Mouse (Mus musculus): Measurements from ENCODE around the gene Cnr1. TPM values are rescaled to one million over a fixed set of nuclear protein-coding genes. Genes with fewer than 3 reads are reported as not detected.

Gene Cnr1
- total and polyA plus RNA-seq, 2 experiments from 2014 or later, result 35.3 to 112 TPM

DNA sequence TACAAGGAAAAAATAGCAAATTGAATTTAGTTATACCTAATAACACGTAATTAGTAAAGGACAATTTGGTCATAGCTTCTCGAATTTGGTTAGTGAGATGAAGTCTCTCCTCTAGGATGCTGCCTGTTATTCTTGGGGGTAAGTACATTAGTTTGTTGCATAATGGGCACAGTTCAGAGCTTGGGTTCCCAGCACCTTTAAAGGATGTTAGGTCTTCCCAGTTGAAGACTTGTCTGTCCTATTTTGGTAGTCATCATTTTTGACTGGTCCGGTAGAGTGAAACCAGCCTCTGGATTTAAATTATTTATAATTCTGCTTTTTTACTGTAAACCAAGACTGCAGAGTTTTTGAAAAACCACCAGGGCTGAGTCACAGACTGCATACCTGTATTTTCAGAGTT, 3.3 kb downstream of the Cnr1 start:
- Histone ChIP-seq H3K4me1 (ENCODE audit: insufficient read depth, low read length) (no peaks in the 10 kb centered on the region), H3K36me3 (ENCODE audit: insufficient read depth, low read length) (no peaks in the 10 kb centered on the region), H3K9ac (replicated peaks; ENCODE audit: low read length) (no peak overlapping the region), H3K27me3 (ENCODE audit: insufficient read depth, low read length) (no peaks in the 10 kb centered on the region), H3K4me3 (ENCODE audit: low read length) (peak overlapping the region; percentile 77), H3K27ac (no peak overlapping the region), H3K4me2 (ENCODE audit: low read depth, low read length) (peak overlapping the region; percentile 96), H3K9me3 (ENCODE audit: low read length) (no peaks in the 10 kb centered on the region)
- WGBS, result 90% methylated on average over 3 of the region's 3 CpGs
- ATAC-seq (no peak), DNase-seq (ENCODE audit: low spot score) (no peak)
- TF ChIP-seq CTCF (IDR thresholded peaks at IDR 0.05; ENCODE audit: low read depth), result no peak

GRCm38 (mm10) chr4:33928450-33928849, 4.1 kb downstream of the Cnr1 start:
- no peaks in the 10 kb centered on the region for H3K9me3 ChIP-seq (ENCODE audit: low read length)
- H3K9ac ChIP-seq (replicated peaks; ENCODE audit: low read length), result no peak overlapping the region
- no peaks in the 10 kb centered on the region for H3K4me1 ChIP-seq (ENCODE audit: insufficient read depth, low read length)
- ATAC-seq, result no peak
- no peak for TF ChIP-seq CTCF (IDR thresholded peaks at IDR 0.05; ENCODE audit: low read depth)
- H3K4me2 ChIP-seq (ENCODE audit: low read depth, low read length), result peak overlapping the region; percentile 96
- 45% methylated on average over 1 of the region's 1 CpGs for WGBS
- H3K36me3 ChIP-seq (ENCODE audit: insufficient read depth, low read length), result no peaks in the 10 kb centered on the region
- DNase-seq (ENCODE audit: low spot score), result no peak
- no peaks in the 10 kb centered on the region for H3K27me3 ChIP-seq (ENCODE audit: insufficient read depth, low read length)
- H3K4me3 ChIP-seq (ENCODE audit: low read length), result no peak overlapping the region
- H3K27ac ChIP-seq, result no peak overlapping the region

DNA sequence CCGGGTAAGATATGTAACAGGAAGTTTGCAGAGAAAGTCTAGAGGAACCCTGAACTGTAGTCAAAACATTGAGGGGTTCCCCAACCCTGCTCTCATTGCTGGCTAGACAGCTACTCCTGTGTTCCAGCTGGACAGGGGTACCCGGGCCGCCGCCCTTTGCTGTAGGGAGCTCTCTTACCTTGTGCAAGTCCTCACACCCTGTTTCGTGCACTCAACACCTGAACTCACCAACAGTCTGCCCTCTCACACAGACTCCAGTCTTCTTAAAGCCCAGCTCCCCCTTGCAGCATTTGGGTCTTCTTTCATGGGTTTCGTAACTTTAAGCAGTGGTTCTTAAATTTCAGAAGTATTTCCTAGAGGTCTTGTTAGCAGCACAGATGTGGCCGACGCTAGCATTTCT, 7.0 kb downstream of the Cnr1 start:
- Histone ChIP-seq H3K9ac (replicated peaks; ENCODE audit: low read length) (no peak overlapping the region), H3K36me3 (ENCODE audit: insufficient read depth, low read length) (no peaks in the 10 kb centered on the region), H3K4me1 (ENCODE audit: insufficient read depth, low read length) (no peaks in the 10 kb centered on the region), H3K4me3 (ENCODE audit: low read length) (no peak overlapping the region), H3K27ac (no peak overlapping the region), H3K4me2 (ENCODE audit: low read depth, low read length) (no peak overlapping the region), H3K9me3 (ENCODE audit: low read length) (no peaks in the 10 kb centered on the region), H3K27me3 (ENCODE audit: insufficient read depth, low read length) (no peaks in the 10 kb centered on the region)
- WGBS, result 88% methylated on average over 8 of the region's 8 CpGs
- TF ChIP-seq CTCF (IDR thresholded peaks at IDR 0.05; ENCODE audit: low read depth), result no peak
- ATAC-seq, result no peak
- DNase-seq (ENCODE audit: low spot score), result no peak

DNA sequence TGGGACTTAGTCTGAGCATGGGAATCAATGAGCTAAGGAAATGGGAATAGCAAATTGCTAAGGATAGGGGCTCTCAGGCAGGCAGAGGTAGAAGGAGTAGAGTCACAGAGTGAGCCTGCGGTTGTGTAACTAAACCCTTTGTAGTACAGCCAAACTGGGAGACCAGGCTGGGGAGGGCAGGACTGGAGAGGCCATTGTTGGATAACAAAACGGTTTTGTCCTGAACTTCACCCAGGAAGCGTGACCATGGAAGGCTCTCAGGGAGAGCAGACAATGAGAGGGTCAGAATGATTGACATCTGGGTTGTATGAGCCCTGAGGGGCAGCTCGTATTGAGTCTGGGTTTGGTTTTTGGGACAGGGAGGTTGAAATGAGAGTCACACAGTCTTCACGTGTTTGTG, 17.2 kb downstream of the Cnr1 start:
- no peak for TF ChIP-seq CTCF (IDR thresholded peaks at IDR 0.05; ENCODE audit: low read depth)
- no peaks in the 10 kb centered on the region for H3K27me3 ChIP-seq (ENCODE audit: insufficient read depth, low read length)
- H3K9me3 ChIP-seq (ENCODE audit: low read length), result no peaks in the 10 kb centered on the region
- no peak overlapping the region for H3K4me2 ChIP-seq (ENCODE audit: low read depth, low read length)
- no peak overlapping the region for H3K9ac ChIP-seq (replicated peaks; ENCODE audit: low read length)
- no peak overlapping the region for H3K27ac ChIP-seq
- H3K36me3 ChIP-seq (ENCODE audit: insufficient read depth, low read length), result peaks cover 13% of the 10 kb centered on the region
- no peaks in the 10 kb centered on the region for H3K4me1 ChIP-seq (ENCODE audit: insufficient read depth, low read length)
- DNase-seq (ENCODE audit: low spot score), result no peak
- 22% methylated on average over 5 of the region's 5 CpGs for WGBS
- no peak overlapping the region for H3K4me3 ChIP-seq (ENCODE audit: low read length)
- ATAC-seq, result no peak

- DNase-seq (ENCODE audit: low spot score), result no peak
- Histone ChIP-seq H3K36me3 (ENCODE audit: insufficient read depth, low read length) (peaks cover 13% of the 10 kb centered on the region), H3K4me3 (ENCODE audit: low read length) (no peak overlapping the region), H3K27me3 (ENCODE audit: insufficient read depth, low read length) (no peaks in the 10 kb centered on the region), H3K27ac (no peak overlapping the region), H3K4me1 (ENCODE audit: insufficient read depth, low read length) (no peaks in the 10 kb centered on the region), H3K9me3 (ENCODE audit: low read length) (no peaks in the 10 kb centered on the region), H3K4me2 (ENCODE audit: low read depth, low read length) (no peak overlapping the region), H3K9ac (replicated peaks; ENCODE audit: low read length) (no peak overlapping the region)
- no peak for TF ChIP-seq CTCF (IDR thresholded peaks at IDR 0.05; ENCODE audit: low read depth)
- WGBS, result 94% methylated on average over 13 of the region's 13 CpGs
- no peak for ATAC-seq
Observed at GRCm38 (mm10) chr4:33943936-33944335, 19.5 kb downstream of the Cnr1 start.

DNA sequence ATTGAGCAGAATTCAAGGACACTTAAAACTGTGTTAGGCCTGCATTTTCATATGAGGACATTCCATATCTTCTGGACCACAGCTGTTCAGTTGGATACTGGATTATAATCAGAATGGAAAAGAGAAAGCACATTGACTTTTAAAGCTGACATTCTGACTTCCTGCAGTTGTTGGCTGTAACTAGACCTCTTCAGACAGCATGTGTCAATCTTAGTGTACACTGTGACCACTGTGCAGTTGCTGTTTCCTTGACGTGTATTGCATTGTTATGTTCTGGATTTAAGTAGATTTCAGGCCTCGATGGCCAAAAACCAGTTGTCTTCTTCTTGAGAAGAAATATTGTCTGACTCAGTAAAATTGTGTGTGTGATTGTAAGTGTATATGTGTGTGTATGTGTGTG, 21.3 kb downstream of the Cnr1 start:
- no peak for TF ChIP-seq CTCF (IDR thresholded peaks at IDR 0.05; ENCODE audit: low read depth)
- Histone ChIP-seq H3K4me3 (ENCODE audit: low read length) (no peak overlapping the region), H3K4me1 (ENCODE audit: insufficient read depth, low read length) (no peaks in the 10 kb centered on the region), H3K9me3 (ENCODE audit: low read length) (no peaks in the 10 kb centered on the region), H3K36me3 (ENCODE audit: insufficient read depth, low read length) (peaks cover 13% of the 10 kb centered on the region), H3K9ac (replicated peaks; ENCODE audit: low read length) (no peak overlapping the region), H3K27me3 (ENCODE audit: insufficient read depth, low read length) (no peaks in the 10 kb centered on the region), H3K4me2 (ENCODE audit: low read depth, low read length) (no peak overlapping the region), H3K27ac (no peak overlapping the region)
- no peak for DNase-seq (ENCODE audit: low spot score)
- no peak for ATAC-seq
- WGBS, result 75% methylated on average over 2 of the region's 2 CpGs

DNA sequence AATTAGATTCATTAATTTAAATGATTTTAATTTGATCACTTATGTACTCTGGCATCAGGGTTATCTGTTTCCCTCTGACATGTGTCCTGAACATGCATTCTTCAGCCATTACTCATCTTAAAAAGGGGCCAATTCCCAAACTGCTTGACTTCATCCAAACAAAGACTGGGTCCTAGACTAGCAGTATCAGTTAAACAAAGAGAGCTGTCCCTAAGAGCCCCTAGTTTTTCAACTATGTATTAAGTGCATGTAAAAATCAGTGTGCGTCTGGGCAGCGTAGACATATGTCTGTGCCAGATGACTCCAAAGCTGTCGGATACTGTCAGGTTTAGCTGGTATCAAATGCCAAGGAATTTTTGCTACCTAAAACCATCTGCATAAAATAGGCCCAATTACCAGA, 23.2 kb downstream of the Cnr1 start:
- no peak for TF ChIP-seq CTCF (IDR thresholded peaks at IDR 0.05; ENCODE audit: low read depth)
- no peak overlapping the region for H3K9ac ChIP-seq (replicated peaks; ENCODE audit: low read length)
- H3K27ac ChIP-seq, result no peak overlapping the region
- no peaks in the 10 kb centered on the region for H3K9me3 ChIP-seq (ENCODE audit: low read length)
- H3K4me1 ChIP-seq (ENCODE audit: insufficient read depth, low read length), result no peaks in the 10 kb centered on the region
- DNase-seq (ENCODE audit: low spot score), result no peak
- 59% methylated on average over 3 of the region's 3 CpGs for WGBS
- no peaks in the 10 kb centered on the region for H3K27me3 ChIP-seq (ENCODE audit: insufficient read depth, low read length)
- H3K36me3 ChIP-seq (ENCODE audit: insufficient read depth, low read length), result peaks cover 13% of the 10 kb centered on the region
- ATAC-seq, result no peak
- H3K4me2 ChIP-seq (ENCODE audit: low read depth, low read length), result no peak overlapping the region
- H3K4me3 ChIP-seq (ENCODE audit: low read length), result no peak overlapping the region

Measured in hindbrain, postnatal 0 days (tissue).